In genomic region chr3:95317414-95318080, GRCm38 (mm10) we compare ENCODE assay signal across 8 mouse cellular contexts. TPM values are rescaled to one million over a fixed set of nuclear protein-coding genes. Genes with fewer than 3 reads are reported as not detected.
A peak's percentile ranks its signal among the peaks of the same experiment; 100 is the strongest.
DNase-seq lines count a peak whose midpoint lies in the region; ATAC-seq and TF ChIP-seq lines count a peak whose summit lies in the region.

No protein-coding gene starts in this region.

- peaks cover 28% of the 10 kb centered on the region for H3K36me3 ChIP-seq in forebrain, postnatal 0 days (ENCODE audit: insufficient read depth)
- H3K36me3 ChIP-seq in hindbrain, embryonic 15.5 days: peaks cover 28% of the 10 kb centered on the region

- peak; percentile 94 for DNase-seq in heart, adult 11 months
- no peak for DNase-seq in heart, postnatal 25 days (ENCODE audit: low spot score)
- peak; percentile 64 for DNase-seq in brain, embryonic 14.5 days (ENCODE audit: low read depth)
- peak; percentile 61 for DNase-seq in forebrain, postnatal 0 days
- DNase-seq in left cerebral cortex, postnatal 4 days: peak; percentile 60
- DNase-seq in mesoderm, embryonic 11.5 days (ENCODE audit: low read depth, low spot score): peak; percentile 67
- peak; percentile 56 to 83 for DNase-seq in spleen, postnatal 10 days (ENCODE audit: low spot score in 2 of 2)

- H3K4me1 ChIP-seq in forebrain, postnatal 0 days (ENCODE audit: insufficient read depth): peaks cover 19% of the 10 kb centered on the region
- H3K4me1 ChIP-seq in hindbrain, embryonic 15.5 days (replicated peaks): peaks cover 38% of the 10 kb centered on the region

- no peak for ATAC-seq in forebrain, postnatal 0 days
- no peak for ATAC-seq in hindbrain, embryonic 15.5 days (ENCODE audit: low FRiP score, low read depth)

- no peak for TF ChIP-seq POLR2A in brain, embryonic 14.5 days (IDR thresholded peaks at IDR 0.05; ENCODE audit: borderline replicate concordance, extremely low read depth, insufficient read depth, insufficient read length, poor library complexity, severe bottlenecking)

- no peaks in the 10 kb centered on the region for H3K9me3 ChIP-seq in forebrain, postnatal 0 days (ENCODE audit: low read length)
- no peaks in the 10 kb centered on the region for H3K9me3 ChIP-seq in hindbrain, embryonic 15.5 days

- WGBS in forebrain, postnatal 0 days: 21% methylated on average over 12 of the region's 12 CpGs
- WGBS in hindbrain, embryonic 15.5 days: 24% methylated on average over 12 of the region's 12 CpGs

- no peak overlapping the region for H3K4me3 ChIP-seq in forebrain, postnatal 0 days (ENCODE audit: low read depth, low read length)
- H3K4me3 ChIP-seq in hindbrain, embryonic 15.5 days: no peak overlapping the region

- H3K27ac ChIP-seq in forebrain, postnatal 0 days (ENCODE audit: low read depth, low read length): no peak overlapping the region
- 0 out of 2 replicates have a peak overlapping the region, but pooled peaks have one; percentile 23 for H3K27ac ChIP-seq in hindbrain, embryonic 15.5 days (replicated peaks)

- H3K9ac ChIP-seq in forebrain, postnatal 0 days: no peak overlapping the region
- H3K9ac ChIP-seq in hindbrain, embryonic 15.5 days: no peak overlapping the region

- no peaks in the 10 kb centered on the region for H3K27me3 ChIP-seq in forebrain, postnatal 0 days (ENCODE audit: insufficient read depth, low read length)
- H3K27me3 ChIP-seq in hindbrain, embryonic 15.5 days: no peaks in the 10 kb centered on the region

- no peak overlapping the region for H3K4me2 ChIP-seq in forebrain, postnatal 0 days (ENCODE audit: low read depth)
- peak overlapping the region; percentile 7; the same call in 1 of the 2 replicates for H3K4me2 ChIP-seq in hindbrain, embryonic 15.5 days

- intact Hi-C loops in heart, postnatal 25 days (cut with DNase I): loop anchor here (5.0 kb wide), 1 partner anchor 115 kb away; the partner anchor contains the start of gene Arnt
- intact Hi-C loops in left cerebral cortex, postnatal 4 days (cut with DNase I): no loop called here

- peak; percentile 89 for TF ChIP-seq CTCF in brain, embryonic 14.5 days (IDR thresholded peaks at IDR 0.05; ENCODE audit: borderline replicate concordance, extremely low read depth, insufficient read depth, insufficient read length)
- TF ChIP-seq CTCF in forebrain, postnatal 0 days (IDR thresholded peaks at IDR 0.05; ENCODE audit: low read depth): peak; percentile 75

RNA-seq across cellular contexts. Expression of gene Cers2, which starts 3.0 kb away (rescaled TPM):
- total RNA-seq in heart, postnatal 25 days (2021): 10 to 100 TPM; 35.9 to 40.4 TPM
- 89.6 and 100 TPM in 2 replicates for polyA plus RNA-seq in brain, embryonic 14.5 days (2012; rRNA removed)
- 59.4 and 72.6 TPM in 2 replicates for total RNA-seq in forebrain, postnatal 0 days (2014; rRNA removed)
- 68.6 and 77.9 TPM in 2 replicates for polyA plus RNA-seq in forebrain, postnatal 0 days (2015; fragmentation: Nextera tagmentation; extraction: Ambion mirVana)
- 92.7 and 101 TPM in 2 replicates for polyA plus RNA-seq in hindbrain, embryonic 15.5 days (2015; fragmentation: Nextera tagmentation; extraction: Ambion mirVana)
- total RNA-seq in left cerebral cortex, postnatal 4 days (2021): 10 to 100 TPM; 53.4 to 54.4 TPM

RNA-seq across cellular contexts. Expression of gene Anxa9, which starts 10.6 kb away (rescaled TPM):
- total RNA-seq in heart, postnatal 25 days (2021): under 1 TPM; 0.52 to 0.59 TPM
- polyA plus RNA-seq in brain, embryonic 14.5 days (2012; rRNA removed): 1.4 and 1.6 TPM in 2 replicates
- total RNA-seq in forebrain, postnatal 0 days (2014; rRNA removed): 0.14 and 0.54 TPM in 2 replicates
- 0.24 and 0.40 TPM in 2 replicates for polyA plus RNA-seq in forebrain, postnatal 0 days (2015; fragmentation: Nextera tagmentation; extraction: Ambion mirVana)
- polyA plus RNA-seq in hindbrain, embryonic 15.5 days (2015; fragmentation: Nextera tagmentation; extraction: Ambion mirVana): 0.47 and 0.72 TPM in 2 replicates
- 1 to 10 TPM; 1.0 to 1.2 TPM for total RNA-seq in left cerebral cortex, postnatal 4 days (2021)

RNA-seq across cellular contexts. Expression of gene Prune1, which starts 35.7 kb away (rescaled TPM):
- total RNA-seq in heart, postnatal 25 days (2021): 10 to 100 TPM; 22.1 to 22.8 TPM
- polyA plus RNA-seq in brain, embryonic 14.5 days (2012; rRNA removed): 64.6 and 72.9 TPM in 2 replicates
- 47.2 and 59.0 TPM in 2 replicates for total RNA-seq in forebrain, postnatal 0 days (2014; rRNA removed)
- polyA plus RNA-seq in forebrain, postnatal 0 days (2015; fragmentation: Nextera tagmentation; extraction: Ambion mirVana): 51.4 and 60.4 TPM in 2 replicates
- 66.5 and 69.9 TPM in 2 replicates for polyA plus RNA-seq in hindbrain, embryonic 15.5 days (2015; fragmentation: Nextera tagmentation; extraction: Ambion mirVana)
- total RNA-seq in left cerebral cortex, postnatal 4 days (2021): 10 to 100 TPM; 63.9 to 69.3 TPM

RNA-seq across cellular contexts. Expression of gene Mindy1, which starts 36.4 kb away (rescaled TPM):
- total RNA-seq in heart, postnatal 25 days (2021): 10 to 100 TPM; 20.2 to 23.4 TPM
- polyA plus RNA-seq in brain, embryonic 14.5 days (2012; rRNA removed): 48.7 and 53.3 TPM in 2 replicates
- 29.5 and 35.4 TPM in 2 replicates for total RNA-seq in forebrain, postnatal 0 days (2014; rRNA removed)
- polyA plus RNA-seq in forebrain, postnatal 0 days (2015; fragmentation: Nextera tagmentation; extraction: Ambion mirVana): 33.6 and 38.9 TPM in 2 replicates
- polyA plus RNA-seq in hindbrain, embryonic 15.5 days (2015; fragmentation: Nextera tagmentation; extraction: Ambion mirVana): 34.5 and 36.6 TPM in 2 replicates
- 10 to 100 TPM; 29.7 to 32.6 TPM for total RNA-seq in left cerebral cortex, postnatal 4 days (2021)

RNA-seq across cellular contexts. Expression of gene Setdb1, which starts 39.5 kb away (rescaled TPM):
- total RNA-seq in heart, postnatal 25 days (2021): 10 to 100 TPM; 11.2 to 11.4 TPM
- polyA plus RNA-seq in brain, embryonic 14.5 days (2012; rRNA removed): 60.7 and 60.8 TPM in 2 replicates
- 49.9 and 56.1 TPM in 2 replicates for total RNA-seq in forebrain, postnatal 0 days (2014; rRNA removed)
- 24.1 and 28.3 TPM in 2 replicates for polyA plus RNA-seq in forebrain, postnatal 0 days (2015; fragmentation: Nextera tagmentation; extraction: Ambion mirVana)
- polyA plus RNA-seq in hindbrain, embryonic 15.5 days (2015; fragmentation: Nextera tagmentation; extraction: Ambion mirVana): 39.3 and 42.7 TPM in 2 replicates
- total RNA-seq in left cerebral cortex, postnatal 4 days (2021): 10 to 100 TPM; 60.0 to 64.4 TPM
